Mouse (Mus musculus) embryo, embryonic 10 days (tissue): ENCODE data around the gene Trp53.
A peak's percentile ranks its signal among the peaks of the same experiment; 100 is the strongest.

Experiments
- DNase-seq: peaks from one replicate; pipeline ENCODE4 v3.0.0-alpha.2; 2015; ENCODE audit warnings: low spot score

Gene Trp53

DNA sequence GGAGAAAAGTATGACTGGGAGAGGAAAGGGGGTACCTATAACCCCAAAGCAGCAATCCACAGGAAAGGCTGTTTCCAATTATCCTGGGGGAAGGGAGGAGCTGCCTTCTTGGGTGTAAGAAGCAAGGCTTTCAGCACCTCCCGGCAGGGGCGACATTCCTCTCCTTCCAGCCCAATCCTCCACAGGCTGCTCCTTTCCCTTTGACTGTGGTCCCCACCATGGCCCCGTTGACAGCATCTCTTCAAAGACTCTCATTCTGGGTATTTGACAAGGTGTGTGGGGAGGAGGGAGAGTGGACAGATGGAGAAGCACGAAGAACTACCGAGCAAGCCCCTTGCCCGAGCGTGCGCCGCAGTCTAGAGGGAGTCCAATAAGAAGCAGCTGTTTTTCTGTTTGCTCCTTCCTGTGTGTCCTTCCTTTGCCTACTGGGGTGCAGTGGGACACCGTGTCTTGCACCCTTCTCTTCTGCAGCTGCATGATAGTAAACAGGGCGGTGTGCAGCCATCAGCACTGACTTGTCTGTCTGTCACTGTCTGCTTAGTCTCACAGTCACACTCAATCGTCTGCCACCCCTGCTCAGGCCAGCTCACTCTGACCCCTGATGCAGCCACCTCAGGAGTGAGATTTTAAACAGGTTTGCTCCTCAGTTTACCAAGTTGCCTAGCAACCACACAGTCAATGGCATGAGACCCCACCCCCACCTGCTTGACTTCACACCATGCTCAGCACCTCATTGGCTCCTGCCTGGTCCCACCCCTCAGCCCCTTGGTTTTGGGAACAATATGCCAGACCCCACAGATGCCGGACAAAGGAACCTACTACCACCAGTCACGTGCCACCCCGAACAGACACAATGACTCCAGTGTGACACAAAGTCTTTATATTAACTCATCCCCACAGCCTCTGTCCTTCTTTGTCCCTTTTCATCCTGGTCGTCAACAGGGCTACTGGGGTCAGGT, 19.0 kb upstream of the Trp53 start:
- peak; percentile 81 for DNase-seq

DNA sequence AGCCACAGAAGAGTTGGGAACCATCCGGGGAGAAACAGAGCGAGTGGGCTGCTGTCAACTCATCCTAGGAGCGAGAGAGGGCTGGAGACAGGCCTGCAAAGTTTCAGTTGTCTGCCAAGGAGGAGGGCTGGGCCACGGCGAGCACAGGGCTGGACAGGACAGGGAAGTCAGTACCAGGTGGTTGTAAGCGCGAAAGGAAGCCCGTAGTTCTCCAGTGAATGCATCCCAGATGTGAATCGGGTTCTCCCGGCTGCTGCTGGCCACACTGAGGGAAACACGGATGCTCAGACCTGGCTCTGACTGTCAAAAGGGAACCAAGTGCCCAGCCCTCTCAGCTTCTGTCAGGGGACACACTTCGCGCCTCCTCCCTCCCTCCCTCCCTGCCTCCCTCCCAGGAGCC, 16.8 kb upstream of the Trp53 start:
- no peak for DNase-seq

DNA sequence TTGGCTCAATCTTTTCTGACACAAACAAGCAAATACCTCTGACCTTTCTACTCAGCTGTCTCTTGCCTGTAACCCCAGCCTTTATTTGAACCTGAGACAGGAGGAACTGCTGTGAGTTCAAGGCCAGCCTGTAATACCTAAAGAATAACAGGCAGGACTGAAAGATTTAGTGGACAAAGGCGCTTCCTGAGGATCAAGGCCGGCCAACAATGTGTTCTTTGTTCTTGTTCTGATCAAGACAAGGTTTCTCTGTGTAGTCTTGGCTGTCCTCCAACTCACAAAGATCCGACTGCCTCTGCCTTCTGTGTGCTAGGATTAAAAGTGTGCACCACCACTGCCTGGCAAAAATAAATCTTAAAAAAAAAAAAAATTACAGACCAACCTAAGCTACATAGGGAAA, 15.8 kb upstream of the Trp53 start:
- DNase-seq, result no peak

DNA sequence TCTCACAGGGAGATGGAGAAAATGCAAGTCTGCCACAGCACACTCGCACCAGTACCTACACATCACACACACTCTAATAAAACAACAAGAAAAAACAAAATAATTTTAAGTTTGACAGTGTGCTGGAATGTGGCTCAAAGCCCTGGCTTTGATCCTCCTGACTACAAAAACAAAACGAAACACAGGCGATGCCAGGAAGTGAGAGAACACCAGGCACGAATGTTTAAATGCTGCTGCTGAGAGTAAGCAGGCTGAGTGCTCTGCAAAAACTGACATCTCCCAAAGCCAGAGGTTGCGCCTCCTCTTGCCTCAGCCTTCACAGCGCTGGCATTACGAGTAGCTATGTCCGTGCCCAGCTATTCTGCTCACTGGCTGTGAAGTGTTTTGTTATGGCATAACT, 15.0 kb upstream of the Trp53 start:
- DNase-seq, result no peak

DNA sequence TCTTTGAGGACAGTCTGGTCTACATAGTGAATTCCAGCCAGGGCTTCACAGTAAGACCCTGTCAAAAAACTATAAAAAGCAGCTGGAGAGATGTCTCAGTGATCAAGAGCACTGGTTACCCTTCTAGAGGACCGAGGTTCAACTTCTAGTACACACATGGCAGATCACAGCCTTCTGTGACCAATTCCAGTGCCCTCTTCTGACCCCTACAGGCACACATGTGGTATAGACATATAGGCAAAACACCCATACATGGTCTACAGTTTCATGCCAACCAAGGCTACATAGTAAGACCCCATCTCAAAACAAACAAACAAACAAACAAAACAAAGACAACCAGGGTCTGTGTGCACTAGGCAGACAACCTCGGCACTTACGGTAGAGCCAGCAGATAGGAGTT, 4.9 kb upstream of the Trp53 start:
- peak; percentile 77 for DNase-seq

DNA sequence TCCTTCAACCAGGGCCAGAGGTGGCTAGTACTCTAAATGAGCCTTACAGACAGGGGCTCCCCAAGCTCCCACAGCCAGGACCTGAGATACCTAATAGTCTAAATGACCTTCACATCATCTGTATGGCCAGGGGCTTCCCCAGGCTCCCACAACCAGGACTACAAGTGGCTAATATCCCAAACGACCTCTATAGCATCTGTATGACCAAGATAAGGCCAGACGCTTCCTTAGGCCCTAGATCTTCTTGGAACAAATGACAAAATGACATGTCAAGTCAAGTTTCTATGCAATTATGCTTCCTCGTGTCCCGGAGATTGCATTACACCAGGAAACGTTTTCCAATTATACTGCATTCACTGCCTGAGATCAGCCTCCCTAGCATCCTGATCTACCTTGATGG, 3.9 kb upstream of the Trp53 start:
- DNase-seq, result no peak

DNA sequence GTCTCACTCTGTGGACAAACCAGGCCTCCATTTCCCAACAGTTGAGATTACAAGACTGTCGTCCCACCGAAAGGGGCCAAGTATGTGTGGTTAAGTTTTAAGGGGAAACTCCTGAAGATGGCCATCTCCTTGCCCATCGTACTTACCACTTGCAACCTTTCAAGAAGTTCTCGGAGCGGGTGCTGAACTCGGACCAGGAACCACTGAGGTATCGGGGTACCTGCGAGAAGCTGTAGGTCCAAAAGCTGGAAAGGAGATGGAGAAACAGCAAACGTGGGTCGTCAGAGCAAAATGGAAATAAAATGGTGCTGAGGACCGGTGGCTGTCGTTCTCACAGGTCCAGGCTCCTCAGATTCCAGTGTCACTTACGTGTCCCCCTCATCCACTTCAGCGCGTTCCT, 1.9 kb upstream of the Trp53 start:
- DNase-seq, result no peak

DNA sequence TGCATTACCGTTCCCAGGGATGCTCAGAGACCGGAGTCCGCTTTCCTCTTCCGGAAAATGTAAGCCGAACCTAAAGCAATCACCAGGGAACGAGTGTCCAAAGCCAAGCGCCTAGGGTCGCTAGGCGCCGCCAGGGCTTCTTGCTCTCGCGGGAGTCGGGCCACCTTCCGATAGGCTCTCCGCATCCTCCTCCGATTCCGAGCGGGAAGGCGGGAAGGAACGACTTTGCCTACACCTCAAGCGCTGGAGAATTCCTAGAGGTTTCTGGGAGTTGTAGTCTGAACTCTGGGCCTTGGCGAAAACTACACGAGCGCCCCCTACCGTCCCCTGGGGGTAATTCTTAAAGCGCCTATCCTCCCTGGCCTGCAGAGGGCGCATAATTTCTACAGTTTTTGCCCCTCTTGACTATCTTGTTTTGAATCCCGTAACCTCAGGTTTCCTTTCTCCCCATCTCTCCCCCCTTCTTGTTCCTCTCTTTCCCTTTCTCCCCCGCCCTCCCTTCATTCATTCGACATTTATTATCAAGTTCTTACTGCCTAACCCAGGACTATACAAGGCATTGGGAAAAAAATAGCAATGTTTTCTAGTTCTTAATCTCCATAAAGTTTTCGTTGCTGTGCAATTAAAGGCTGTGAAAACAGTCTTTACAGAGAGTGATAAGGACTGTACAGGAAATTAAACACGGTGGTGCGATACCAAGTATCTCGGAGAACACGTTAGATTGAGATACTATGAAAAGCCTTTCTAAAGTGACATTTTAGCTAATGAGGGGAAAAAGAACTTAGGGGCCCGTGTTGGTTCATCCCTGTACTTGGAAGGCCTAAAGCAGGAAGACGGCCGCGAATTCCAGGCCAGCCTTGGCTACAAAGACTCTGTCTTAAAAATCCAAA, 786 bp upstream of the Trp53 start:
- DNase-seq, result peak; percentile 98

DNA sequence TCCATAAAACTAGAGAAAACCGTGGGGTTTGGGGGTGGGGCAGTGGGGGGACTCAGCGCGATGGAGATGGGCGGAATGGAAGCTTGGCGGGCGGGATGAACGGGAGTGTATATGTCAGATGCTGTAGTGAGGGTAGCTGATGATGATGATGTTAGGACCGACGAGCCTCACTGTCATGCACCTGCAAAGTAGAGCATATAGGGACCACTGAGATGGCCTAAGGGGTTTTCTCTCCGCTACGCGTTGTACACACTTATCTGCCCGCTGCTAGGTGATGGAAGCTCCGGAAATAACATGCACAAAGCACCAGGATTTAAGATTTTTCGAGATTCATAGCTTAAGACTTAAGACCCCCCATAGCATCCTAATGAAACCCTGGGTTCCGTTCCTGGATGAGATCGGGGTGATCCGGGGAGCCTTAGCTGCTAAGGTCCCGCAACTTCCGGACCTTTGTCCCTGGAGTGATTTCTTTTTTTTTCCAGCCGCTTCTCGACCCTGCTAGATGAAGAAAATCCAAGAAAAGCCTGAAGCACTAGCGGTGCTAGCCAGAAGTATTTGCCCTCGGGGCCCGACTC, 500 bp downstream of the Trp53 start:
- no peak for DNase-seq

DNA sequence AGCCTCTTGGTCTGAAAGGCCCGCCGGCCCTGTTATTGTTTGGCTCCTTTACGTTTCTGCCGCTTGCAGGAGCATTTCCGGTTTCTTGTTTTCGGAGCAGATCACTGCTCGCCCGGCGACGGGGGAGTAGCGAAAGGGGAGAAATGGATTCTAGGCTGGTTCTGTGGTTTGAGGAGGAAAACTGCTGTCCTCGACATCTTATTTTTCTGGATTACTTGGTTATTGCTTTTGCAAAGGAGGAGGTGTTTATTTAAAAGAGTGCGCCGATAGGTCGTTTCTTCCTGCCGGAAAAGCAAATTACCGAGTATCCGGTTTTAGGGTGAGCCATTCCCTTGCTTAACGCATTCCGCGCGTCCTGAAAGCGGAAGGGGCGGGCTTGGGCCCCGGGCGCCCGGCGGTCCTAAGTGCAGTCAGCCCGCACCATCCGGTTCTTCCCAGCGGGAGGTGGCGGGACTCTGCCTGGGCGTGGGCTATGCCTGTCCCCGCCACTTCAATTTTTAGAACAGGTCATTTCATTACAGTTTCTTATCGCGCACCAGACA, 1.1 kb downstream of the Trp53 start:
- peak; percentile 95 for DNase-seq

DNA sequence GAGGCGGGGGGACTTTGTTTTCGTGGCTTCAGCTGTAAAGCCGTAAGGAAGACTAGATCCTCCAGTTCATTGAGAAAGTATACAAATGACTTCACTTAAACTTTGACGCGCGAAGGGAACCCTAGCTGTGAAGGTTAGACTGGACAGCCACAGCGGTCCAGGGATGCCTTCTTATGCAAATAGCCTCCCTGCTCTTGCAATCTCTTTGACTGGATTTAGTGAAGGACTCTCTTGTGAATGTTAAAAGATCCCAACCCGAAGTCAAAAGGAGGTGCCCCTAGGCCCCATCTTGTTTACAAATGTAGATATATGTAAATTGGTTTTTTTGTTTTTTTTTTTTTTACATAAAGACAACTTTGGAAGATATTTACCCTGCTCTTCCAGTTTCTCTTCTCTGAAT, 1.7 kb downstream of the Trp53 start:
- DNase-seq, result peak; percentile 51

DNA sequence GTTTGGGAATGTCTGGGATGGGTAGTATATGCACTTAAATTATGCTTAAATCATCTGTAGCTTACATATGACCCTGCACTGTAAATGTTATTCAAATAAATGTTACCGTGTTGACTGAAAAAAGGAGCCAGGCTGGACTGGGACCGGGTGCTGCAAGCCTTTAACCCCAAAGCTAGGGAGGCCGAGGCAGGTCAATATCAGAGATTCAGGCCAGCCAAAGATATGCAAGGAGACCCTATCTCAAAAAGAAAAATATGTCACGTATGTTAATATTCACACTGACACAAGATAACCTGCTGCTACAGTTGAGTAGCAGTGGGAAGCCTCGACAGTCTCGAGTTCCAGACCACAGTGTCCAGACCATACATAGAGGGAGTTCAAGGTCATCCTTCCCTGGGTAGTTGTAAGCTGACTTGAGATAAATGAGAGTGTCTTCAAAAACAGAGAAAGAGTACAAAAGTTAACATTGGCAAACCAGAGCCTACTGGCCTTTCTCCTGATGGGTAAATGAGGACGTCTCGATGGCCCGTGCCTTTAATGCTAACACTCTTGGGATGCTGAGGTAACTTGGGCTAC, 2.2 kb downstream of the Trp53 start:
- no peak for DNase-seq

DNA sequence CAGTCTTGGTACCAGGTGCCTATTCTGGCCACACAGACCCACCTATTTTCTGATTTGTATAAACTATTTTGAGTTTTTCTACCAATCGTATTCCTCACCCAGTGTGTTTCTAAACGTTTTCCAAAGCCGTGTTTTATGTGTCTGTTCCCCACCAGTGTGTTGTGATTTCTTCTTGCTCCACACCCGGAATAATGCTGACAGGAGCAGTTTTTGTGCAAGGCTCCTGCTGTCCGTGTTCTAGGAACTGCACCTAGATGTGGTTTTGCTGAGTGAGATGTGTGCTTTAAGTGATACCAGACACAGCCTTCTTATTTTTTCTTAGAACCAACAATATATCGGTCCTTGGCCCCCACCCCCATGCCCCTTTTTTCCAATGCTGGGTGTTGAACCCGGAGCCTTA, 3.8 kb downstream of the Trp53 start:
- no peak for DNase-seq

DNA sequence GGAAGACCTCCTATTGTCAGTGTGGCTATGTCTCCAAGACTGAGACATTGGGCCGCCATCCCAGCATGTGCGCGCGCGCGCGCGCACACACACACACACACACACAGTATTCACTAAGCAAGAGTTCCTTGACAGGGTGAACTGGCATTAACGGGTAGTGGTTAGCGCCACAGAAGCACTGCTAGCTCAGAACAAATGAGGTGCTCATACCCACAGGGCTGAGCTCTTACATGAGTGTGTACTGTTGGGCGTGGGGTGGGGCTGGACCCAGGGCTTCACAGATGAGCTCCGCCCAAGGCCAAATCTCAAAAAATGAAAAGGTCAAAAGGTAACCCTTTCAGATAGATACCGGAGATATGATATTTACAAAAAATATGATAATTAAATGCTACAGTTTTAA, 4.8 kb downstream of the Trp53 start:
- no peak for DNase-seq

DNA sequence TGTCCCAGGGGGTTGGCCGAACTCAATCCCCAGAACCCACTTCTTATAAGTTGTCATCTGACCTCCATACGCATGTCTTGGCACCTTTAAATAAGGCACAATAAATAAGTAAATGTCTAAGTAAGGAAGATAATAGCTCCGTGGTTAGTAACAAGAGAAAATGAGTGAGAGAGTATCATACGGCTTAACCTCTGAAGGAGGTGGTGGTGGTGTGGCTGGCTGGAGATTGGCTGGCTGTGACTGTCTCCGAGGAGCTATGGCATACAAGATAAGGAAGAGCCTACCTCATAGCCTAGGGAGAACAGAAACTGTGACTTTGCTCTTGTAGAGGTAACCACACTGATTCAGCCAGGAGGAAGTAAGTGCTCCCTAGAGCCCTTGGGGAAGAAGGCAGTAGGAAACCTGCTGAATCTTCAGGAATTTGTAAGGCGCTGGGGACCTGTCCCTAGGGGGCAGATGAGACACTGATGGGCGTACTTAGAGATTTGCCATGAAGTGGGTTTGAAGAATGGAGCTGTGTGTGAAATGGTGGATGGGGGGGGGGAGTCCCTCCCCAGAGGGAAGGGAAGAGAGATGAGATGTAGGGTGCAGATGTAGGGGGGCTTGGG, 5.7 kb downstream of the Trp53 start:
- no peak for DNase-seq

DNA sequence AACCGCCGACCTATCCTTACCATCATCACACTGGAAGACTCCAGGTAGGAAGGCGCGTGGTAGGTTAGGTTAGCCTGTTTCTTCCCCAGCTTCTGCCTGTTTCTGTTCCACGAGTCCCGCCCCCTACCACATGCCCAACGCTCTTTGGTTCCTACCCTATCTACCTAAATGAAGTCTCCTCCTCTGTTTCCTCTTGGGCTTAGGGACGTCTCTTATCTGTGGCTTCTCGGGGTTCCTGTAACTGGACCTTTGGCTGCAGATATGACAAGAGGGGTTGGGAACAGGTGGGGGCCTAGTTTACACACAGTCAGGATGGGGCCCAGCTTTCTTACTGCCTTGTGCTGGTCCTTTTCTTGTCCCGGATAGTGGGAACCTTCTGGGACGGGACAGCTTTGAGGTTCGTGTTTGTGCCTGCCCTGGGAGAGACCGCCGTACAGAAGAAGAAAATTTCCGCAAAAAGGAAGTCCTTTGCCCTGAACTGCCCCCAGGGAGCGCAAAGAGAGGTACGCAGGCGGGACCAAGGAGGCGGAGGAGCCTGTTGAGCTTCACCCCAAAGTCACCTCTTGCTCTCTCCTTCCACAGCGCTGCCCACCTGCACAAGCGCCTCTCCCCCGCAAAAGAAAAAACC, 9.2 kb downstream of the Trp53 start:
- no peak for DNase-seq

DNA sequence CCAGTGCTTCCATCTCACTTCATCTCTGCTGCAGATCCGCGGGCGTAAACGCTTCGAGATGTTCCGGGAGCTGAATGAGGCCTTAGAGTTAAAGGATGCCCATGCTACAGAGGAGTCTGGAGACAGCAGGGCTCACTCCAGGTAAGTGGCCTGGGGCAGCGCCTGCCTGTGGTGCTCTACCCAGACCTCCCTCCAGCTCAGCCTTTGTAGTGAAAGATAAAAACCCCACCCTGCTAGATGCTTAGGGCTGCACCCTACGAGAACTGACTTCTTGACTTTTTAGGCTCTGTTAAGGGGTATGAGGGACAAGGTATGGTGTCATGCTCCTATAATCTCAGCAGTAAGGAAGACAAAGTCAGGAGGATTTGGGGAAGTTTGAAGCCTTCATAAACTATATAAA, 10.5 kb downstream of the Trp53 start:
- no peak for DNase-seq

DNA sequence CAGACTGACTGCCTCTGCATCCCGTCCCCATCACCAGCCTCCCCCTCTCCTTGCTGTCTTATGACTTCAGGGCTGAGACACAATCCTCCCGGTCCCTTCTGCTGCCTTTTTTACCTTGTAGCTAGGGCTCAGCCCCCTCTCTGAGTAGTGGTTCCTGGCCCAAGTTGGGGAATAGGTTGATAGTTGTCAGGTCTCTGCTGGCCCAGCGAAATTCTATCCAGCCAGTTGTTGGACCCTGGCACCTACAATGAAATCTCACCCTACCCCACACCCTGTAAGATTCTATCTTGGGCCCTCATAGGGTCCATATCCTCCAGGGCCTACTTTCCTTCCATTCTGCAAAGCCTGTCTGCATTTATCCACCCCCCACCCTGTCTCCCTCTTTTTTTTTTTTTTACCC, 11.3 kb downstream of the Trp53 start:
- no peak for DNase-seq

DNA sequence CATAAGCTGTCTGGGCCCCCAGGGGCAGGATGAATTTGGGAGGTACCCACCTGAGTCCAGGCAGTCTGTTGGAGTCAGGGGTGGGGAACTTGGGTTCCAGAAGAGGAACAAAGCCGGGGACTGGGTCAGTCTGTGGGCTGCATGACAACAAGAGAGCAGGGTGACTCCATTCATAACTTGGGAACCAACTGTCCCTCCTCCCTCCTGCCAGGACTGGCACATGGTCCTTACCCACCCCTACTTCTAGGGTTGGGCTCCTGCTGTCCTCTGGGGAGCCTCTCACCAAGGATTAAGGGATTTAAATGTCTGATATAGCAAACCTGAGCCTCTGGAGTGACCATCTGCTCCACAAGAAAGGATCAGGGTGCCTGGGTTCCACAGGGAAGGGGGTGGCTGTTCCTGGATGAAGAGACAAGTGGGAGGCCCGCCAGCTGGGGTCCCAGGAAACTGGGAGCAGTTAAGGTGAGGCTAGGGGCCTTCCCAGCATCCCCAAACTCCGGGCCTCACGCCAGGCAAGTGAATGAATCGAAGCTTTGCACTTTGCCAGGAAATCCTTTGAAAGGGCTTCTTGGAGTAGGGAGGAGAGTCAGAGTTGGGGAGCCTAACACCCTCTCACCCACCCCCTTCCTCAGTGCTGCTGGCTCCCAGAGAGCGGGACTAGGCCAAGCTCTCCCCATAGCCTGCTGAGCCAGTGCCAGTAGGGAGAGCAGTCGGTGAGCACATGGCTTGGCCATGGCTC, 11.9 kb downstream of the Trp53 start:
- no peak for DNase-seq

DNA sequence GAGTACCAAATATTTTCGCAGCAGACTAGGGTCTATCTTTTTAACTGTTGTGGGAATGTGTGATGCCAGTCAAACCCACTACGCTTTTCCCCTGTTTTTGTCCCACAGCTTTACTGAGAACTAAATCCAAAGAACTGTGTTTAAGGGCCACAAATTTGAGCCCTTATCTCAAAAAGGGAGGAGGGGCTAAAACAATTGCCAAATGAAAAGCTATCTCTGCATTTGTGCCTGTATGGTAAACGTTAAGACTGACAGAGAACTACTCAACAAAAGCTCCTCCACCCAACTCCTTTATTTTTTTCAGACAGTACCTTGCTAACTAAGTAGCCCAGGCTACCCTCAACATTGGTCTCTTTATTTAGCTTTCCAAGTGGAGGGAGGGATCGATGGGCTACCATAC, 12.6 kb downstream of the Trp53 start:
- DNase-seq, result no peak
